Mouse (Mus musculus): Measurements from ENCODE around the gene Sycp3.
A peak's percentile ranks its signal among the peaks of the same experiment; 100 is the strongest.
"Not testable (repeated sequence)": the region's sequence is repeated elsewhere in the genome, so short reads cannot be mapped to it uniquely, and the experiment has no call there.

The Sycp3 gene

DNA sequence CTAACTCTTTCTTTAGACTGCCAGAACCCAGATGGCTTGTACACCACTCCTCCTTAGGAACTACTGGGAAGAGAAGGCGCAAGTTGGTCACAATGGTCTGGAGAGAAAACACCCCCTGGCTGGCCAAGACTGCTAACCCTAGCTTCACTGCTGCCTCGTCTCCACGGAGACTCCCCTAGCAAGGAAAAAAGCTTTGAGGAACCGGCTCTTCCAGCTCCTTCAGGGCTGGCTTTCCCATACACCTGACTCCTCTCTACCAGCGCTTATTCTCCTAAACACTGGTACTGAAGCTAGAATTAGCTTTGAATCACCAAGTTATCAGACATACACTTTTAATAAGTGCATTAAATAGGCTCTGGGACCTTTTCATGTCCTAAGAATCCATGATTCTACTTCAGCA, 40.6 kb downstream of the Sycp3 start:
- DNase-seq (ENCODE audit: low read depth in 1 of 2, low spot score in 2 of 2): no peak

DNA sequence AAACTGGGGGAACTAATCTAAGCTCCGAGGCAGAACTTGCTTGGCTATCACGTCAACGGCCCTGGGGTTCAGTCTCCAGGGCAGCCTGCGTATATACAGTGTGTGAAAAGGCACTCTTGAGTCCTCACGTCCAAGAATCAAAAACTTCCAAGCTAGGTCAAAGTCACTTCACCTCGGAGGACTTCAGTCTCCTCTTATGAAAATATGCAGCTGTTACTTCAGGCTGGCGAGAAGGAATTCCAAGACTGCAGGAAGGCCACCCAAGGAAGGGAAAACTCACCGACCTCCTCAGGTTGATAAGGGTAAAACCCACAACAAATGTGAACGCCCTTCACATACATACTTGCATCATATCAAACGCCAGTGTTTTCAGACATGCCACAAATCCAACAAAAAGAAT, 42.0 kb downstream of the Sycp3 start:
- no peak for DNase-seq (ENCODE audit: low read depth in 1 of 2, low spot score in 2 of 2)

DNA sequence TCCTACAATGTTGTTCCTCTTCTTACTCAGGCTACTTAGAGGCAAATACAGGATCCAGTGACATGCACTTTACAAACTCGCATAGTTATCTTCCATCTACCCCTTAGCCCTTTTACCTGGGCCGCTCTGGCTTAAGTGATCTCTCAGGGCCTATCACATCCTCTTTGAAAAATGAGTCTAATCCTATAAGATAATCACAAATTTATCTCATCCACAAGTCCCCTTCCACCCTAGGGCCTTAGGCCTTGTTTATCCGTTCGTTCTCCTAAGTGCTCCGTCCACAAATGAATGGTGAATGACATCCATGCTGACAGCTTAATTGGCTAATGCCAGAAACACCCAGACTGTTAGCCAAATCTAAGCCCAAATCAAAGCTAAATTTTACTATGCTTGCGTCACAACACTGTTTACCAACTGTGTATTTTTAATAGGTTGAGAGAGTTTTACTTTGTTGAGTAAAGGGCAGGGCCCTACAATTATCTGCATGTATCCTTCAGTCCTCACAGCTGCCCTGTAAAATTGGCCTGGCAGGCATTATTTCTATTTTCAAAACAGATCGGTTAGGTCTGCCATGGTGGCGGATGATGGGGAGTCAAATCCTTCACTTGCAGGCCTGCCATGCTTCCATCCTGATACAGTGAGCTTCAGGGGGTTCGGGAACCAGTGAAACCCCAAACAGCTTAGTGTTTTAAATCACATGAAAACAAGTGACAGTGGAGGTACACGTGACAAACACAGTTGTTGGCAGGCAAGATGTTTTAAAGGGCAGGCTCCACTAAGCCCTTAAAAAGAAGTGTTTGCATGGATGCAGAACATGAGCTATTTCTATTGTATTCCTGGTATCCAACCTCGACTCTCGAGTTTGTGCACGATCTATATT, 42.8 kb downstream of the Sycp3 start:
- no peak for DNase-seq (ENCODE audit: low read depth in 1 of 2, low spot score in 2 of 2)

DNA sequence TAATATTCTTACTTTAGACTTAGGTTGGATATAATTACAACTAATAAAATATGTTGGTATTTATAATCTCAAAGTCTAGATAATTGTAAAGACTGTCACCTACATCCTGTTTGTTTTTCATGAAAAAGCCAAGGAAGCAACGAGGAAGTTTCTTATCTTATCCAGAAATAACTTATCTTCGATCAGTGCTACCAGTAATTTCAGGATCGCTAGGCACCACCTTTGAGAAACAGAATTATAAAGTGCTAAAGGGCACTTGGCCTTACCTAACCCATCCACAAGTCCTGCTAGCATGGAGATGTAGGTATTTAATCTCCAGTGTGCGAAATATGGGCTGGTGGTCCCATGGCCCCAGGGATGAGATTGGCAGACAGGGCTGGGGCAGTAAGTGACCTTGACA, 43.5 kb downstream of the Sycp3 start:
- no peak for DNase-seq (ENCODE audit: low read depth in 1 of 2, low spot score in 2 of 2)

DNA sequence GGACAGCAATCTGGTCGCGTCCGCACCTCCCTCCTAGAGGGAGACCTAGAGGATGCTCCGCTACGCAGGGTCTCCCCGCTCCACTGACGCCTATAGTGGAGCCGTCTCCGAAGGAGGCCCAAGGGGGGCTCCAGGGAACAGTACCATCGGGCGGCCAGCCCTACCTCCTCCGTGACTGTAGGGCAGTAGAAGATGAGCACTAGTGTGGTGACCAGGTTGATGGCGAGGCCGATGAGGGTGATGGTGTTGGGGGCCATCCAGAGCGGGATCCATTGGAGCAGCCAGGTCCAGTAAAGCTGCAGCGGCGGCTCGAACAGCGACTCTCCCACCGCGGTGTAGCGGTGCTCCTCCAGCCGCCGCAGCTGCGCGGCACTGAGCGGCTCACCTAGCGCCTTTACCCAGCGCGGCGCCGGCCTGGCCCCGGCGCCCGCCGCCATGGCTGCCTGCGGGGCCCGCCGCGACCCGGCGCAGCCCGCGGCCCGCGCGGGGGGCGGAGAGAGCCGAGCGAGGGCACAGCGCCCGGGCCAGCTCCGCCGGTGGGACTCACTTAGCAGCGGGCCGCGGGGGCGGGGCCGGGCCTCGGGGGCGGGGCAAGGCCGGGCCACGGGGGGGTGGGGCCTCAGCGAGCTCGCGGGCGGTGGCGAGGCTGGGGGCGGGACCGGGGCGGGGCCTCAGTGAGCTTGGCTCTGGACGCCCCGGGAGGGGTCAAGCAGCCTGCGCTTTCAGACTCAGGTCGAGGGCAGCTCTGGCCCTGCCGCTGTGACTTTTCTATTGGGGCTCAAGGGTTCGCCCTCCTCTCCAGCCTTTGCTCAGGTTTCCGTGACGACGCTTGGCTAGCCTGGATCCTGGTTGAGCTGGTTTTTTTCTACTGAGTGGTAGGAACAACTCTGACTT, 44.3 kb downstream of the Sycp3 start, which contains the start of gene Chpt1:
Chpt1 (minus strand) TSS at position 653 of the 894 bp plus-strand sequence.
- peak in 1 of 2 experiments; percentile 44 for DNase-seq (ENCODE audit: low read depth in 1 of 2, low spot score in 2 of 2)

DNA sequence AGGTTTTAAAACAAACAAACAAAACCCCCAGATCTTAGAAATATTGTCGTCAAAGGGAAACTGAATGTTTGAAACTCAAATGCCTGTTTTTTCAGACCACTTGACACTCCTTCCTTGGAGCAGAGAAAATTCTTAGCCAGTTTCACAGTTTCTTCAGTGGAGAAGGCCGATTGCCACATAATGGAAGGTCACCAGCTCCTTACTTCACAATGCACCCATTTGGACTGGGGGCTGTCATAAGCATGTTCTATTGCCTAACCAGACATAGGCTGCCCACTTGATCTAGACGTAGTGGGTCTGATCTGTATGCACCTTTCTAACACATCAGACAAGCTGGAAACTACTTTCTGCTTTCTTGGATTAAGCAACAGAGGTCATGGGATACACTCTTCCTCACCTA, 45.1 kb downstream of the Sycp3 start:
- DNase-seq (ENCODE audit: low read depth in 1 of 2, low spot score in 2 of 2): no peak

DNA sequence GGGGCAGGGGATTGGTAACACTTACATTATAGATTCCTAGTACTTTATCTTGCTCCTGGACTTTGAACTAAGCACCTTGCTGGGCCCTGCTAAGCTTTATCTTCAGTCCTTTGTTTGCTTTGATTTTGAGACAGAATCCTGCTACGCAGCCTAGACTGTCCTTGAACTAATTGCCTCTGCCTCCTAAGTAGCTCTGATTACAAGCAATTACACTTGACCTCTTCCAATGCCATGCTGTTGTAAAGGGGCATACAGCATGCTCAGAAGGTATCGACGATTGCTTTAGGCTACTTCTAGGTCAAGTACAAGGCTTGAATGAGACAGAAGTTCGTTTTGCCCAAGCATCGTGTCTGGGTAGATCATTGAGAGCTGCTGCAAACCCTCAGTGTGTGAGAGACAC, 45.9 kb downstream of the Sycp3 start:
- DNase-seq (ENCODE audit: low read depth in 1 of 2, low spot score in 2 of 2): no peak

DNA sequence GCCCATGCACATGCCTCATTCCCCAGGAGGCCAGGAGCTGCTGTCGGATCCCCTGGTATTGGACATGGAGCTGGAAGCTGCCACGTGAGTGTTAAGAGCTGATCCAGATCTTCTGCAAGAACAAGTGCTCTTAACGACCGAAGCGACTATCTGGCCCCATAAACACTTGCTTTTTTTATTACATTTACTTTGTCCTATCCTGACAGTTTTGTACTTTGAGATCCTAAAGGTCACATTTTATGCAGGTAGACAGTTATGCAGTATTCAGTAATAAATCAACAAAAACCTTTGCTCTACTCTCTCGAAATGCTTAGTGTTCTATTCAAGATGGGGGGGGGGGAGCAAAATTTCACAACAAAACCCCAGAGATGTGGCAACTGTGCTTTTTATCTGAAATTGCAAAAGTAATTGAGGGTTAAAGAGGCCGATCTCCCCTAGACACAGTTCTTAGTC, 48.3 kb downstream of the Sycp3 start:
- no peak for DNase-seq (ENCODE audit: low read depth in 1 of 2, low spot score in 2 of 2)

DNA sequence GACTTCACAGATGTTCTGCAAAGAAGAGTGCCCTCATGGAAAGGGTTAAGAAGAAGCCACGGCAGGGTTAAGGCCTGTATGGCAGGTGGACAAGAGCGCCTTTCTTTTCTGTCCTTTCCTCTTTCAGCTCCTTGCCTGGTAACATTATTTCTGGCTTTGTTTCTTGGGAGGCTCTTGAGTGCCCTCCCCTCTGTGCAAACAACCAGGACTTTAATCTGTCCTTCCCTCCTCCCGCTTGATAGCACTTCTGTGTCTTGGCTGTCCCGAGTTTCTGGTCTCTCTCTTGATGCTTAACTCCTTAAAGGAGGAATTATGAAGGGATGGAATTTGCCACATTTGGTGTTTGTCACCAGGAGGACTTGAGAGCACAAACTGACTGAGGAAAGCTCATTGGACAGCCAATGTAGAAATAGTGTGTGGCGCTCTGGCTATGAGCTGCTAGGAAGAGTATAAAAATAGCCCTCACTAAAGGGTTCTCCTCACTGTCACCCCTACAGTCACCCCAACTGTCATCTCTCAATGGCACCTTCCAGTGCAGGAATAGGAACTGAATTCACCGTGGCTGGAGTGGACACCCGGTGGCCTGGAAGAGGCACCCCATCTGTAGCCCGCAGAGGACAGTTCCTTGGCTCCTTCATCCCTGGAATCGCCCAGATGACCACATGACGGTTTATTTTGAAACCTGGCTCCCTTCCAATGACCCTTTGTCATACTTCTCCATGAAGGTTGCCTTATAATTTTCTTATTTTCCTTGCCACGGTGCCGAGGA, 51.3 kb downstream of the Sycp3 start:
- DNase-seq (ENCODE audit: low read depth in 1 of 2, low spot score in 2 of 2): no peak

DNA sequence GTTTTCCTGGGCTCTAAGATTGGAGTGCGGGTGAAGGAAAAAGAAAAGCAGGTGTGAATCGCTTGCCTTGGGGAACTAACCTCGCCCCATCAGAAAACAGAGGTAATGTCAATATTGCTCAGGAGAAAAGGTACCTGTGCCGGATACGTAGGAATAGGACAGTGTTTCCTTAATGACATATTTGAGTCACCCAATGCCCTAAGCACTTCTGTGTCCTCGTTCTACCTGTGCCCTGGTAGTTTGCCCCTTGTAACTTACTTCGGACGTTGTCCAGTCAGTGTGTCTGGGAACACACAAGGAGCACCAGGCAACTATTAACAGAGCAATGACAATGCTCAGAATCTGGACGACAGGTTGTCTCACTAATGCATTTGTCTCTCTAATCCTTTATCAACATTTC, 52.0 kb downstream of the Sycp3 start:
- DNase-seq (ENCODE audit: low read depth in 1 of 2, low spot score in 2 of 2): no peak

DNA sequence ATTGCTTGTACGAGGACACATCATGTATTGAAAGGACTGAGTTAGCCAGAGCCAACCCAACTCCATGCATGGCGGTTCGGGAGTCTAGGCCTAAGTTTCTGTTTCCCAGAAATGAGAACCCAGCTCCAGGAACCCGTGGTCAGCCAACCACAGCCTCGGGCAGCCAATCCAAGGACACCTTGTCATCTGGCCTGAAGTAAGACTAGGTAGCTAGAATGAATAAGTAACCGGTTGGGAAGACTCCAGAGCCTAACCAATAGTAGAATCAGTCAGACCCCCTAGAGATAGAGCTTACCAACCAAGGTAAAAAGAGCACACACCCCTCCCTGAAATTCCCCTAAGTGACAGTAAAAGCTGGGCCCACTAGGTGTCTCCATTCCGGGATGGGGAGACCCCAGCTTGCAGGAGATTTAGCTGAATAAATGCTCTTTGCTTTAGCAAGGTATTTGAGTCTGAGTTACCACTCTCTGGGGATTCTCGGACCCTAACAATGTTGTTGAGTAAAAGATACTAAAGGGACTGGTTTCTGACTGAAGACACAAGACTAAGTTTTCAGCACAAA, 54.3 kb downstream of the Sycp3 start:
- no peak for DNase-seq (ENCODE audit: low read depth in 1 of 2, low spot score in 2 of 2)

DNA sequence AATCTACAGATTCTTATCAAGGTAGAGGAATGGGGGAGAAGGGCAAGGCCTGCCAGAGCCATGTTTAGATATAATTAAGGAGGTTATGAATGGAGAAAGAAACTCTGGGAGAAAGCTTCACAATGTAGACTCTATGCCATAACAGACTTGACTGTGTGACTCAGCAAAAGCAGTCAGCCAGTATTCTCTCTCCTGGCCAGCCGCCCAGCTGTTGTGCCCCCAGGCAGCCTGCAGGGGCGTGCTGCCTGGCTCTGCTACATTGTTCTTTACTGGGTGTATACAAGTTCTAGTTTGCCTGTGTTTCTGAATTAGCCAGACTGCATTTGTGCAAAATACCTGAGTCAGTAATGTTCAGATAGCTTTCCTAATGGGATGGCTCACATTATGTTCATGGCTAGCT, 55.1 kb downstream of the Sycp3 start:
- peak in 1 of 2 experiments; percentile 17 for DNase-seq (ENCODE audit: low read depth in 1 of 2, low spot score in 2 of 2)

DNA sequence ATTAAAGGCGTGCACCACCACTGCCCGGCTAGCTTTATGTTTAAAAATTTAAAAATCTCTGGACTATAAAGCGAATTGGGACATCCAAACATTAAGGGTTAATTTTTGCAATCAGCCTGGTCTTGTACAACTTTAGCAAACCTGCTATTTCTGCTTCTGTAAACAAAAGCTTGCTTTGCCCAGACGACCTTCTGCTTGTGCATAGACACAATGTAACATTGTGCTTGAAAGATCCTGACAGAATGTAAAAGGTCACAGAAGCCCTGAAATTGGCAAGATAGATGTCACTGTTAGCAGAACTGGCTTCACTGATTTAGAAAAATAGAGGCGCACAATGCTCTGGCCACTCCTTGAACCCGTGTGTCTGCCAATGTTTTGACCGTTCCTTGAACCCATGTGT, 55.7 kb downstream of the Sycp3 start:
- not testable (repeated sequence) for DNase-seq (ENCODE audit: low read depth in 1 of 2, low spot score in 2 of 2)

DNA sequence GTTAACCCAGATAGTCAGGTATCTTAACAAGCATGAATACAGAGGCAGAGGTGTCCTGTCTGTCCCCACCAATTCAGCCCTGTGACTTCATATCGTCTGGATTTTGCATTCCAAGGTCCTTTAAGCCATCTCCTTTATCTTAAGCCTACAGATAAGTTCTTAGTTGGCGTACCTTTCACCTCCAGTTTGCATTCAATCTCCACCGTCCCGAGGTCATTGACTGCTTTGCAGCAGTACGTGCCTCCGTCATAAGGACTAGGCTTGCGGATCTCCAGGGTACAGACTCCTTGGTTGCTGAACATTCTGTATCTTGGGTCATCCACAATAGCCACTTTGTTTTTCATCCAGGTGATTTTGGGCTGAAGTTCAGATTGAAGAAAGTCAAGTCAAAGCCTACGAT, 63.4 kb downstream of the Sycp3 start:
- no peak for DNase-seq (ENCODE audit: low read depth in 1 of 2, low spot score in 2 of 2)

Data from monocyte, adult 2 months (primary cell).